Mouse (Mus musculus): ENCODE results near the gene Bmp4.

Gene Bmp4

DNA sequence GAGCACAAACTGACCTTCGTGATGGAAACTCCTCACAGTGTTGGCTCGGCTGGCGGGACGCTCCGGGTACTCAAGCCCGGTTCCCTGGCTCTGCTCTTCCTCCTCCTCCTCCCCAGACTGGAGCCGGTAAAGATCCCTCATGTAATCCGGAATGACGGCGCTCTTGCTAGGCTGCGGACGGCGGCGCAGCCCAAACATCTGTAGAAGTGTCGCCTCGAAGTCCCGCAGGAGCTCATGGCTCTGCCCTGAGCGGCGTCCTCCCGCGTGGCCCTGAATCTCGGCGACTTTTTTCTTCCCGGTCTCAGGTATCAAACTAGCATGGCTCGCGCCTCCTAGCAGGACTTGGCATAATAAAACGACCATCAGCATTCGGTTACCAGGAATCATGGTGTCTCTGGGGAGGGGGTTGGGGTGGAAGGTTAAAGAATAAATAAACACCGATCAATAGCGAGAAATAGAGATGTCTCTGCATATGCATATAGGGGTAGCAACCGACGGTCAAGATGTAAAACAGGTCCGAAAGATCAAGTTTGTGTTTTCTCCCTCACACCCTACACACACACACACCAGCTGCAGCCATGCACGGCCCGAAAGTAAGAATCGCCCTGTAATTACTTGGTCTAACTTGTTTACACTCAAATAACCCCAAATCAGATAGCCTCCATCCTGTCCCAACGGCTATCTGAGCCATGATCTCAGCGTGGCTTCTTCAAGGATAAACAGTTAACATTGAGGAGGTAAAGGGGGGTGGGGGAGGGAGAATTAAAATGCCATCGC, 4.6 kb downstream of the Bmp4 start:
- no peak for DNase-seq

DNA sequence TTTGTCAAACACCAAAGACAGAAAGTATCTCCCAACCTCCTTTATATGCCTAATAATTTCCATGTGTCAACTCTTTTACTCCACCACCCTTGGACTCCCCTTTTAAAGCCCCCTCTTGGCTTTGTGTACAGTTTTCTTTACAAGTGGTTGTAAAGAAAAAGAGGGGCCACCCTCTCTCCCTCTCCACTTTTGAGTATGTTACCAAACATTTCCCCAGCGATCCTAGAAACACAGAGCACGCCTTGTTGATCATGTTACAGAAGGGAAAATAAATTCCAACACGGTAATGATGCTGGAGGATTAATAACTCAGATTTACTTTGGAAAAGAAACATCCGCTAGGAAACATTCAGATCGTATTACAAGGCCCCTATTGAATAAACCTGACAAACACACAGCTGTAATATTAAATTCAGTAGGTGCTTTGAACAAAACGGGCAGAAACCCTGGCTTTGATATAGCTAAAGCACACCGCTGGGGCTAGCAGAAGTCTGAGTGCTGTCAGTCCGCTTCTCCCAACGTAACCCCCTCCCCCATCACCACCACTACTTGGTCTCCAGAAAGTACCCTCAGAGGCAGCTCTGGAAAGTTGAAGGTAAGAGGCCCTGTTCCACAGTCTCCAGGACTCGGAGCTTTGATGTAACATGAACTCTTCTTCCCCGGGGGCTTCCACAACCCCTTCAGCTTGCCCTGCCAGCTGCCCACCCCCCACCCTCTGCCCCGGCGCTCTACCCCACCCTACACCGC, 5.3 kb downstream of the Bmp4 start:
- no peak for DNase-seq

DNA sequence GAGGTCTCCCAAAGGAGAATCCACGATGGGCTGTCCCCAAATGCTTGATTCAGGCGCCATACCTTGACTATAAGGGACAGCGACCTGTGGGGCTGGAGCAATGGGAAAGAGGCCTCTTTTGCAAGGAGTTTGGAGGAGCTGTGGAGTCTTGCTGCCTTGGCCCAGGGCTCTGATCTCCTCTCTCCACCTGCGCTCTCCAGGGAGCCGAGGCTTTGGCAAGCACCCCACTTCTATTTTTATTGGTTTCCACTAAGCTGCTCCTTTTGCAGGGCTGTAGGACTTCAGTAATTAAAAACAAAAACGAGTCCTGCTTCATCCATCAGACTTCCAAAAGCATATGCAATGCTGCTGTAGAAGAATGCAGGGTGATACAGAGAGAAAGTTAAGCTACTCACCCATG, 9.0 kb downstream of the Bmp4 start:
- DNase-seq: peak; percentile 64 to 65

DNA sequence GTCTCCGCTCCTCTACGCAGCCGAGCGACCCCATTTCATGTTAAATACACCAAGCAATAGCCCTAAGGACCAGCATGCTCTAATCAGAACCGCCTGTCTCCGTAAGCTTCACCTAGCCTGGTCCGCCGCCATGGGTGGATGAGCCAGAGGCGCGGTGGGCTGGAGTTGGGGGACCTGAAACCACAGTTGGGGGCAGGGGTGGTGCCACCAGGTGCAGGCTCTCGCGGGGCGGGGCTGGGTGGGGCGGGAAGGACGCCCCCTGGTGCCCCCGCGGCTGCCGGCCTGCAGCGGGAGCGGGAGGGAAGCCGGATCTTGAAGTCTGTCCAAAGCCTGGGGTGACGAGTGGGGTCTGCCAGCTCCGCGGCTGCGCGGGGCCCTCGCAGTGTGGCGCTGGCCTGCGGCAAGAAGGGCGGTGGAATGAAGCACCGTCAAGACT, 10.2 kb downstream of the Bmp4 start:
- peak in 1 of 2 experiments; percentile 47 for DNase-seq

DNA sequence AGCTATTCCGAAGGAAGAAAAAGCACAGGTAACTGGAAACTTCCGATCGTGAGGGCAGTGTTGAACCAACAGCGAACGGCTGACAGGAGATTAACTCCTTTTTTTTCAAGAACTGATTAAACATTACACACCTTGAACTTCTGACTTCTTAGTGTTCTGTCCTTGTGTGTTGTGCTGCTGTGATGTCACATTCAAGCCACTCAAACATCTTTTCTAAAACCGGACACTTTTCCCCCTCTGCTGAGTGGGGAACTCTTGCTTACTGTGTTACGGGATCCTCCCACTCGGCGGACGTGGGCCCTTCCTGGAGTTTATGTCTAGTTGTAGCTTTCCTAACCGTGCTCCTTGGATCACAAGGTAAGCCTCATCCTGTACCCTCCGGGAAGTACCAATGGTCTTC, 11.2 kb downstream of the Bmp4 start, which contains the start of gene Gm15217:
TSS of gene Gm15217 (plus strand) at position 130 of the 400 bp plus-strand sequence.
- no peak for DNase-seq

DNA sequence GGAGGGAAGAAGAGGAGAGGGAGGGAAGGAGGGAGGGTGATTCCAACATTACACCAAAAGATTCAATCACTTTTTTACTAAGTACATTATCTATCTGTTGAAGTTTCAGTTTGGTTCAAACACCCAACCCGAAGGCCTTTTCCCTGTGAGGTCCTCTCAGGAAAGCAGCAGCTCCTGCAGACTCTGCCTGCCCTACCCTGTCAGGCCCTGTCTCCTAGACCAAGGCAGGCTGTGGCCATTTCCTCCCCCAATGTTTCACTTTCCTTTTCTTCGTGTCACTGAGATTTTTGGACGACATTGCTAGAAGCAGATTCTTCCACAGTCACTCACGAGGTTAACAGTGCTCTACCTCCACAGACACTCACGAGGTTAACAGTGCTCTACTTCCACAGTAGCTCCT, 14.7 kb downstream of the Bmp4 start:
- DNase-seq: no peak

DNA sequence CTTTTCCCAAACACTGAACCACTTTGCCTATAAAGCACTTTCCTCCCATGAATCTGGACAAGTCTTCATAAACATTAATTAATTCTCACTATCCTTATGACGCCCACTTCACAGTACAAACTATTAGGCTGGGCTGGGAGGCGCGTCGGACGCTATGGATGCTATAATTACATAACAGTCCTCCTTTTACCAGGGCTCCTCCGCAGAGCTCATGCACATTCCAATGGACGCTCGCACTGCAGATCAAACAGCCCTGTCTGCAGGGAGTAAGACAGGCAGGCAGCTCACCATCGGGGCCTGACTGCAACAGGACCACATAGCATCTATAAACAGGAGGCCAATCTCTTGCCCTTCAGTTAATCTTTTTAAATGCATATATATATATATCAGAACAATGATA, 18.0 kb downstream of the Bmp4 start:
- no peak for DNase-seq

DNA sequence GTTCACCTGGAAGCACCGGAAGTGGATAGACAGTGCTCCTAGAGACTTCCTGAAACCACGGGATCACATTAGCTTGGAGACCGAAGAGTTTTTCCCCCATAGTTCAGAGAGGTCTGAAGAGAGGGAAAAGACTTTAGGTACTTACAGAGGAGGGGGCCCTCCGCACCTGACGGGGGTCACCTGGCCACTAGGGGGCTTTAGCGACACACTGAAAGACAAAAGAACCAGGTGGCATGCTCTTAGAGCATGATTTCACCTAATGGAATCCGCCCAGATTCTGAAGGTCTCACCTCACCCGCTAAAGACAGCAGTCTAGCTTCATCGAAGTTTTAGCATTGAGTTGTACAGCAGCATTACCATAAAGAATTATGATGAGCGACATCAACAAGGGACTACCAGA, 27.3 kb downstream of the Bmp4 start:
- DNase-seq: no peak

DNA sequence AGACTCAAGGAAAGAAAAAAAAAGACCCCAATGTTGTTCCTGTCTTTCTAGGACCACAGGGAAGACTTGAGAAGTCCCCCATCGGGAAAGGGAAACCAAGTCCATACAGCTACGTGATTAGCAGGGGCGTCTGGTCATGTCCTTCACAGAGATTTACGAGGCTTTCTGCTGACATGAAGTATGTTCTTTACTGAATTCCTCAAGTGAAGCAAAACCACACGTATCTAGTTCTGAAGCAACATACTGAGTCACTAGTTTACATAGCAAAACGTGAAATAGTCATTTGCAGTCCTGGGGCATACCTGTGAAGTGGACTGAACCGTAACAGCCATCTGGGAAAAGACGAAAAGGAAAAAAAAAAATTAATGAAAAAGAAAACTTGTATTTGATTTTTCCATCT, 32.8 kb downstream of the Bmp4 start:
- DNase-seq: no peak

DNA sequence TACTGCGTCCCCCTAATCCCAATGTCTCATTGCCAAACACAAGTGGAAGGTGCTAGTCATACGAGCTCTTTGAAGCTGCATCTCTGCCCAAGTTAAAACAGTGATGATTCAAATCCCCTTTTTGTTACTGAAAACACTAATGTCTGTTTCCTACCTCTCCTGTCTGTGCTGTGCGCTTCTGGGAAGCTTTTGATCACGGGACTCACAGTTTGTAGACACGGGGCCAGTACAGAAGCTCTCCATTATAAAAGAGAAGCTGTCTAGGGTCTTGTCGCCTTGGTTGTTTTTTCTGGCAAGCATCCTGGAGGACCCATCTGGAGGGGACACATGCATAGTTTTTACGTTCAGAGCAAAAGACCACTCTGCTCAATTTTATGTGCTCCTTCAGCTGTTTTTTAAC, 33.2 kb downstream of the Bmp4 start:
- DNase-seq: no peak

DNA sequence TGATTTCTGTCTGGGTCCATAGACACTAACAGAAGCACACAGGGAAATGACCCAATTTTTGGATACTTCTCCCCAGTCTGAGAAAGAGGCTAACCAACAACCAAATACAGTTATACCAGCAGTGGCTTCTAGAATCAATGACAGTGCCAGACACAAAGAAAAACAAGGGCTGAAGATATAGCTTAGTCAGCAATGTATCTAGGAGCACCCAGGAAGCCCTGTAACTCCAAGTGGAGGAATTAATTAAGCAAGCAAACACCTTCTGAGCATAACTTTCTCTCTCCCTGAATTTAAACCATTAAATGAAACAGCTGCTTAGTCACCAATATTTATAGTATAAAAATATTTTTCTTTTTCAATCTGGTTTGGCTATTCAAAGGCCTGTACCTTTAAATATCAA, 45.7 kb downstream of the Bmp4 start:
- DNase-seq: no peak

DNA sequence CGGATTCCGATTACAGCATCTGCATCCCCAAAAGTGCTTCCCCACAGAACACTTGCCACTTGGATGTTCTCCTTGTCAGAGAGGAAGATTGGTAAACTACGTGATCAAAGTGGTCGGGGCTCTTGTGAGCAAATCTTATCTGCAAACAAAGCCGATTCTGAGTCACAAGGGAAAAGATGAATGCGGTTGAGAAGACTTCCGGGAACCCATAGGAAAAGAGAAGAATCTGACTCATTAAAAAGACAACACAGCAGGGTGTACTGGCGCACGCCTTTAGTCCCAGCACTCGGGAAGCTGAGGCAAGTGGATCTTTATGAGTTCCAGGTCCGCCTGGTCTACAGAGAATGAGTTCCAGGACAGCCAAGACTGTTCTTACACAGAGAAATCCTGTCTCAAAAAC, 51.7 kb downstream of the Bmp4 start:
- DNase-seq: no peak
